Mouse (Mus musculus) ovary, adult 18-20 months (tissue): ENCODE results near the gene Olfr823.
A peak's percentile ranks its signal among the peaks of the same experiment; 100 is the strongest.
"Not testable (repeated sequence)": the region's sequence is repeated elsewhere in the genome, so short reads cannot be mapped to it uniquely, and the experiment has no call there.

Experiments
- DNase-seq: peaks from one replicate; pipeline ENCODE4 v3.0.0; 2022; ENCODE audit warnings: low spot score, mixed read lengths

The Olfr823 gene

GRCm38 (mm10) chr10:130115283-130115682 lies at the start of gene Olfr823:
Olfr823 (minus strand) TSS chr10:130115383.
- not testable (repeated sequence) for DNase-seq

GRCm38 (mm10) chr10:130144121-130144520 lies 28.9 kb upstream of the Olfr823 start:
- DNase-seq: no peak

GRCm38 (mm10) chr10:130142481-130142880 lies 27.3 kb upstream of the Olfr823 start:
- DNase-seq: peak; percentile 57

GRCm38 (mm10) chr10:130134811-130135210 lies 19.6 kb upstream of the Olfr823 start:
- DNase-seq: no peak

- not testable (repeated sequence) for DNase-seq
Measured at GRCm38 (mm10) chr10:130129900-130130299, 14.7 kb upstream of the Olfr823 start, which contains the start of gene Olfr824. Olfr824 (minus strand) TSS chr10:130130000.

- DNase-seq: not testable (repeated sequence)
Measured at GRCm38 (mm10) chr10:130116045-130116444, 862 bp upstream of the Olfr823 start.

GRCm38 (mm10) chr10:130096104-130096503 lies 19.1 kb downstream of the Olfr823 start:
- DNase-seq: no peak

- DNase-seq: no peak
Measured at GRCm38 (mm10) chr10:130092838-130093440, 22.2 kb downstream of the Olfr823 start.

- no peak for DNase-seq
Measured at GRCm38 (mm10) chr10:130070910-130071309, 44.3 kb downstream of the Olfr823 start, which contains the start of gene Olfr822. Olfr822 (plus strand) TSS chr10:130071210.
